Mouse (Mus musculus) lung, embryonic 16.5 days (tissue): ENCODE results near the gene Ppp1r9b. TPM values are rescaled to one million over a fixed set of nuclear protein-coding genes. Genes with fewer than 3 reads are reported as not detected.

Experiments
- ATAC-seq: fragments of 200-750 bp; cut with Nextera tagmentation; 2 replicates; pipeline ENCODE4 v1.8.0; 2017; ENCODE audit warnings: low read depth, mild to moderate bottlenecking, moderate library complexity
- H3K27ac ChIP-seq: fragments of 300-500 bp; sonication (generic); 2 replicates; pipeline ENCODE4 v1.5.1; 2014; ENCODE audit warnings: mild to moderate bottlenecking, control low read depth, low read length
- H3K27me3 ChIP-seq: fragments of 300-500 bp; sonication (generic); 2 replicates; pipeline ENCODE4 v1.6.1; 2014; ENCODE audit warnings: low read depth, low read length, mixed read lengths; ENCODE audit not compliant: control insufficient read depth, insufficient read depth
- H3K36me3 ChIP-seq: fragments of 300-500 bp; sonication (generic); 2 replicates; pipeline ENCODE4 v1.6.1; 2014; ENCODE audit warnings: low read length; ENCODE audit not compliant: control insufficient read depth, insufficient read depth
- H3K4me1 ChIP-seq: fragments of 300-500 bp; sonication (generic); replicated peaks from 2 replicates; pipeline ENCODE4 v1.6.1; 2014; ENCODE audit warnings: low read length, mixed read lengths; ENCODE audit not compliant: control insufficient read depth, insufficient read depth
- H3K4me2 ChIP-seq: fragments of 300-500 bp; sonication (generic); 2 replicates; pipeline ENCODE4 v1.6.1; 2014; ENCODE audit warnings: low read depth, low read length, control low read depth
- H3K4me3 ChIP-seq: fragments of 300-500 bp; sonication (generic); 2 replicates; pipeline ENCODE4 v1.5.1; 2014; ENCODE audit warnings: mild to moderate bottlenecking, low read length, control low read depth
- H3K9ac ChIP-seq: fragments of 300-500 bp; sonication (generic); 2 replicates; pipeline ENCODE4 v1.6.1; 2014; ENCODE audit warnings: low read length, control low read depth
- H3K9me3 ChIP-seq: fragments of 300-500 bp; sonication (generic); 2 replicates; pipeline ENCODE4 v1.6.1; 2016; ENCODE audit warnings: low read length; ENCODE audit not compliant: control insufficient read depth
- WGBS: fragments of 180-500 bp; shearing (Covaris S2); extraction: QIAGEN DNeasy Blood & Tissue Kit; methylation state at CpG from one replicate; pipeline ENCODE4 v1.1.7; 2014; 5-methylcytosine and 5-hydroxymethylcytosine counted together
- polyA plus RNA-seq: library from polyadenylated mRNA; unstranded; fragments of >200 nt; fragmentation: Nextera tagmentation; extraction: Ambion mirVana; gene quantifications from 2 replicates; pipeline ENCODE4 v1.2.1, GENCODE M21; 2015

Gene Ppp1r9b
- polyA plus RNA-seq, 1 experiment from 2014 or later = 8.3 TPM

DNA sequence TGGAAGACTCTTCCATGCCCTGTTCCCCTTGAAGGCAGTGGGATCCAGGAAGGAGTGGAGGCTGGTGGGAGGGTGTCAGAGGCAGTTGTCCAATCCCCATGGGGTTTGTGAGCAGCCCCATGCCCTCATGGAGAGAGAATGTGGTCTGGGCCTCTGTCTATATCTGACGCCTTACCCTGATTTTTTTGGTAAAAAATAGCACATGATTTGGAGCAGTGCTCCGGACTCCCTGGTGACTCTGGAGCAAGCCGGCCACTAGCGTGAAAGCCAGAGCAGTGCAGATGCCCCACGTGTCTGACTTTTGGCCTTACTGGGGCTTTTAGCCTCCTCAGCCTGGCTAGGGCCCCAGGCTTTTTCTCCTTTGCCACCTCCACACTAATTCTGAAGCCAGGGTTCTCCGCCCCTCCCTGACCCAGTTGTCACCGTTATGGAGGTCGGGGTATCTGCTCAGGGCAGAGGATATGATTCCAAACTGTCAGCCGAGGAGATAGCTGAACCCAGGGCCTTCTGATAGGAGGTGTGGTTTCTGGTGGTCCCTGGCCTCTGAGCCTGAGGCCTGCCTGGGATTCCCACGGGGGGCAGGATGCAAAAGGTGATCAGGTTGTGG is 3.5 kb downstream of the Ppp1r9b start:
- Histone ChIP-seq H3K36me3 (peaks cover 18% of the 10 kb centered on the region), H3K9me3 (no peaks in the 10 kb centered on the region), H3K4me1 (peaks cover 45% of the 10 kb centered on the region), H3K27ac (peak overlapping the region; percentile 41; the same call in 1 of the 2 replicates), H3K4me2 (peak overlapping the region; percentile 96), H3K27me3 (no peaks in the 10 kb centered on the region), H3K4me3 (peak overlapping the region; percentile 89), H3K9ac (peak overlapping the region; percentile 93)
- no peak for ATAC-seq
- WGBS = 36% methylated on average over 10 of the region's 10 CpGs

DNA sequence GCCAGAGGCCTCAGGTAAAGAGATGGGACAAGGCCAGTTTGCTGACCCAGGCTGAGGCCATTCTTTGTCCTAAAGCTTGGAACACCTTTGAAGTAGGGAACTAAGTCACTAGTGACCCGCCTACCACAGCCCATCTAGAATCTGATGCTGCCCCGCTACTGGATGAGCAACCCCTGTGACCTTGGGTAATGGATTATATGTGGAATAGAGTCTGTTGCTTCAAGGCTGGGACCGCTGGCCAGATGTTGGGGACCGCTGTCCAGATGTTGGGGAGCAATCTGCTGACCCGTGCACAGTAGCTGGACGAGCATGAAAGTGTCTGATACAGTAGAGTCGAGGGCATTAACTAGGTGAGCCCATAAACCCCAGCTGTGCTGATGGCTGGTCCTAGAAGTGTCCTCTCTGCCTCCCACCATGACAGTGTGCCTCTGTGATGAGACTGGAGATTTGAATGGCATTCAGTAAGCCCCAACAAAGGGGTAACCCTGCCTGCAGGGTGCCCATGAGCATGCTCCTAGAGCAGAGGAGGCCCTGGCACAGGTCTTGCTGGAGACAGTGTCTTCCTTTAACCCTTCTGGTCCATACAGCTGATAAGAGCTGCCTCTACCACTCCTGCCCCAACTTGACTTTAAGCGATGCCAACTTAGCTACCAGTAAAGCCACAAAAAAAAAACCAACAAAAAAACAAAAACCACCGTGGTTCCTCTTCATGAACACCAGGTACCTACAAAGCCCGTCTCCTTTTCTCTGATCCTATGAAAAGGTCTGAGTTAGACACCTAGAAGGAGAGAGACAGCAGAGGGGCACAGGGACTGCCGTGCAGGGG is 4.3 kb downstream of the Ppp1r9b start:
- no peak overlapping the region for H3K27ac ChIP-seq
- peaks cover 18% of the 10 kb centered on the region for H3K36me3 ChIP-seq
- H3K4me1 ChIP-seq = peaks cover 41% of the 10 kb centered on the region
- H3K4me3 ChIP-seq = peak overlapping the region; percentile 89
- H3K27me3 ChIP-seq = no peaks in the 10 kb centered on the region
- 74% methylated on average over 11 of the region's 11 CpGs for WGBS
- H3K9me3 ChIP-seq = no peaks in the 10 kb centered on the region
- H3K4me2 ChIP-seq = peak overlapping the region; percentile 96
- H3K9ac ChIP-seq = peak overlapping the region; percentile 93
- ATAC-seq = no peak

DNA sequence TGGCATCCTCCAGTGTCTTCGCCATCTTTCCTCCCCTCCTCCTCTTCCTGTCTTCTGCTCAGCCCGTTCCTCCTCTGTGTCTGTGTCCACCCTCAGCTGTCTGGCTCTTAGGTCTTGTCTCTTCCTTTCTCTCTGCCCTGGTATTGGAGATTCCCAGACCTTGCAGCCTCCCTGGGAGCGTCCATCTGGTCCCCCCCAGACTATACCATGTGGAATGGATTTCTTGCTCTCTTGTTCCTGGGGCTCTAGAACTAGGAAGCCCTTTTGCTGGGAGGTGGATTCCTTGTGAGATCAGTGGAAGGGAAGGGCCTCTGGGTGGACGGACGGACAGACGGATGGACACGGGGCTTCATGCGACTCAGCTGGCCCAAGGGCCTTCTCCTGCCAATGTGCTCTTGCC is 5.3 kb downstream of the Ppp1r9b start:
- peaks cover 21% of the 10 kb centered on the region for H3K36me3 ChIP-seq
- H3K9ac ChIP-seq = no peak overlapping the region
- 81% methylated on average over 8 of the region's 8 CpGs for WGBS
- H3K4me2 ChIP-seq = no peak overlapping the region
- no peaks in the 10 kb centered on the region for H3K9me3 ChIP-seq
- H3K4me1 ChIP-seq = peaks cover 44% of the 10 kb centered on the region
- H3K27ac ChIP-seq = no peak overlapping the region
- no peaks in the 10 kb centered on the region for H3K27me3 ChIP-seq
- no peak for ATAC-seq
- no peak overlapping the region for H3K4me3 ChIP-seq

DNA sequence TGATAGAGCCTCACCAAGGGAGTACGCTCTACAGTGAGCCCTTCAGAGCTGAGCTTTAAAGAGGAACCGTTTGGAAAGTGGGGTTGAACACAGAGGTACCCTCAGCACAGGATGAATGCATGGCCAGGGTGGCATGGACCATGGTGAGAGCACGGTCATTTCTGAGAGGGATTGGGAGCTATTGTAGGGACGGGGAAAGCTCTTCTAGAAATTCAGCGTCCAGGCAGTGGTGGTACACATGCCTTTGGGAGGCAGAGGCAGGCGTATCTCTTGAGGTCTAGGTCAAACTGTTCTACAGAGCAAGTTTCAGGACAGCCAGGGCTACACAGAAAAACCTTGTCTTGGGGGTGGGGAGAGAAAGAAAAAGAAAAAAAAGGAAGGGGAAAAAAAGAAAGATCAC is 6.1 kb downstream of the Ppp1r9b start:
- ATAC-seq = no peak
- no peak overlapping the region for H3K4me2 ChIP-seq
- 90% methylated on average over 6 of the region's 6 CpGs for WGBS
- H3K27ac ChIP-seq = no peak overlapping the region
- H3K9me3 ChIP-seq = no peaks in the 10 kb centered on the region
- H3K4me1 ChIP-seq = peaks cover 45% of the 10 kb centered on the region
- H3K9ac ChIP-seq = no peak overlapping the region
- H3K4me3 ChIP-seq = no peak overlapping the region
- H3K27me3 ChIP-seq = no peaks in the 10 kb centered on the region
- peaks cover 28% of the 10 kb centered on the region for H3K36me3 ChIP-seq

DNA sequence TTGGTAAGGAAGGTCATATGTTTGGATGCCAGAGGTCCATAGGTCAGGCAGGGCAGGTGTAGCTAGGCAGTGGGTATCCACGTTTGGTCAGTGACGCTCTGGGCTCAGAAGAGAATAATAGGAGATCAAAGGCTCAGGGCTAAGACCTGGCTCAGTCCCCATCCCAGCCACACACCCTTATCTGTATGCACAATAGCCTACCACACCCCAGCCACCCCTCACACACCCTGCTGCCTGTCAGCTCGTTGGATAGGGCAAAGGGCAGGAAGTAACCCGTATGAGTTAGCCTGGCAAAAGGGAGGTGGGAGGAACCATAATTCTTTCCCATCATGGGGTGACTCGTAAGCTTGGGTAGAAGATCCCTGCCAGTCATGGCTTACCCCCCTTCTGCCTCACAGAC is 6.8 kb downstream of the Ppp1r9b start:
- no peak overlapping the region for H3K27ac ChIP-seq
- H3K9me3 ChIP-seq = no peaks in the 10 kb centered on the region
- H3K4me1 ChIP-seq = peaks cover 42% of the 10 kb centered on the region
- no peak overlapping the region for H3K9ac ChIP-seq
- H3K4me3 ChIP-seq = no peak overlapping the region
- H3K27me3 ChIP-seq = no peaks in the 10 kb centered on the region
- 47% methylated on average over 5 of the region's 5 CpGs for WGBS
- H3K4me2 ChIP-seq = no peak overlapping the region
- ATAC-seq = no peak
- peaks cover 34% of the 10 kb centered on the region for H3K36me3 ChIP-seq

DNA sequence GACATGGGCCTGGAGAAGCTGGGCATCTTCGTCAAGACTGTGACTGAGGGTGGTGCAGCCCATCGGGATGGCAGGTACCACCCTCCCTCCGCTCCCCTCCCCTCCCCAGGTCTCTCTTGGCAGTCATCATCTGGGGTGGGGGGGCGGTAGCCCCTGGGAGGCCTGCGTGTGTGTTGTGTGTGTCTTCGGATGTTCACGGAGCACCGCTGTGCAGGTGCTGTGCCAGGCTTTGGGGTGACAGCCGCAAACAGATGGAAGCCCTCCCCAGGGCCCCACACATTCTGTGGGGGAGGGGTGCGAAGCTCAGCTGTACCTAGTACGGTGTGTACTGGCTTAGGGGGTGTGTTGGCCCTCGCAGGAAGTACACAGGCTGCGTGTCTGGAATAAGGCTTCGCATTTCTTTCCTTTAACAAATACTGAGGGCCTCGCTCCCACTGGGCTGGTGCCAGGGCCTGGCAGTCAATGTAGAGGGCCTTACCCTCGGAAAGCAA is 7.3 kb downstream of the Ppp1r9b start:
- no peaks in the 10 kb centered on the region for H3K9me3 ChIP-seq
- H3K4me3 ChIP-seq = no peak overlapping the region
- H3K4me1 ChIP-seq = peaks cover 38% of the 10 kb centered on the region
- H3K27me3 ChIP-seq = no peaks in the 10 kb centered on the region
- no peak overlapping the region for H3K27ac ChIP-seq
- no peak overlapping the region for H3K4me2 ChIP-seq
- no peak for ATAC-seq
- H3K36me3 ChIP-seq = peaks cover 36% of the 10 kb centered on the region
- no peak overlapping the region for H3K9ac ChIP-seq
- 66% methylated on average over 16 of the region's 16 CpGs for WGBS

DNA sequence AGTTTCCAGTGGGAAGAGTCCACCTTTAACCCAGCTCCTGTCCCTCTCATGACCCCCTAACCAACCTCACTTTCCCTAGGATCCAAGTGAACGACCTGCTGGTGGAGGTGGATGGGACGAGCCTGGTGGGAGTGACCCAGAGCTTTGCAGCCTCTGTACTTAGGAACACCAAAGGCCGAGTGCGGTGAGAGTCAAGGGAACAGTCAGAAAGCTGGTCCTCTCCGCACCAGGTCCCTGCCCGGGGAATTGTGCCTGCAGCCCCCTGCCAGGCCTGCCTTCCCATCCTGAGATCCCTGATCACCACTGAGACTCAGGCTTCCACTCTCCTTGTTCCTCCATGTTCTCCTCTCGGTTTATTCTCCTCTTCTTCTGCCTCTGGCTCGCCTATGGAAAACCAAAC is 9.3 kb downstream of the Ppp1r9b start:
- H3K27me3 ChIP-seq = no peaks in the 10 kb centered on the region
- WGBS = 71% methylated on average over 8 of the region's 8 CpGs
- H3K4me1 ChIP-seq = peaks cover 18% of the 10 kb centered on the region
- H3K27ac ChIP-seq = peak overlapping the region; percentile 76
- no peak overlapping the region for H3K9ac ChIP-seq
- H3K4me3 ChIP-seq = no peak overlapping the region
- no peak overlapping the region for H3K4me2 ChIP-seq
- no peaks in the 10 kb centered on the region for H3K9me3 ChIP-seq
- peaks cover 39% of the 10 kb centered on the region for H3K36me3 ChIP-seq
- ATAC-seq = no peak

DNA sequence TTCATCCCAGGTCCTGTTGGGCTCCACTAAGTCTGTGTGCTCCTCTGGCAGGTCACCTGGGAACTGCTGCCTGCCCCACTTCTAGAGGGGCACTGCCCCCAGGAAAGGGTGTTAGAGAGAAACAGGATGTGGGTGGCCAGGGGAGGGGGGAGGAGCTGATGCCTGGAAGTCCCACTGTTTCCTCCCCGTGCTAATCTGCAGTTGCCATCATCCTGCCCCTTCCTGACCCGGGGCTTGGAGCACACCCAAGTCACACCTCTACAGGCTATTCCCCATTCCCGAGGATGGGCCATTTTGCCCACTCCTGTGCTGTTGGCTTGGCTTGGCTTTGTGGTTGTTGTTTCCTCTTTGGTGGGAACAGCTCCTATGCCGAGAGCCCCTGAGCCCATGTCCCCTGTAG is 9.7 kb downstream of the Ppp1r9b start:
- Histone ChIP-seq H3K9me3 (no peaks in the 10 kb centered on the region), H3K9ac (no peak overlapping the region), H3K27me3 (no peaks in the 10 kb centered on the region), H3K4me3 (no peak overlapping the region), H3K4me1 (peaks cover 13% of the 10 kb centered on the region), H3K27ac (peak overlapping the region; percentile 76), H3K36me3 (peaks cover 42% of the 10 kb centered on the region), H3K4me2 (no peak overlapping the region; the same call in 1 of the 2 replicates)
- 19% methylated on average over 4 of the region's 4 CpGs for WGBS
- peak; percentile 33 for ATAC-seq

DNA sequence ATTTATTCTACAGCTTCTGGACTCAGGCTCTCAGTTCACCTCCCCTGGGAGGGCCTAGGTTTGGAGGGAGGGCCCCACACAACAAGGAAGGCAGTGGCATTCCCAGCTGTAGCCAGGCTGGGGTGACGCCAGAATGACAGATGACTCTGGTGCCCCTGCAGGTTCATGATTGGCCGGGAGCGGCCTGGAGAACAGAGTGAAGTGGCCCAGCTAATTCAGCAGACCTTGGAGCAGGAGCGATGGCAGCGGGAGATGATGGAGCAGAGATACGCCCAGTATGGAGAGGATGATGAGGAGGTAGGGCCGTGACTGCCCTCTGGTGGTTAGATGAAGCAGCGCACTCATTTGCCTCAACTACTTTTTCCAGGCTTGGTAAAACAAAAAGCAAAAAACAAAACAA is 10.2 kb downstream of the Ppp1r9b start:
- H3K4me3 ChIP-seq = no peak overlapping the region
- H3K36me3 ChIP-seq = peaks cover 42% of the 10 kb centered on the region
- peak; percentile 59 for ATAC-seq
- peak overlapping the region; percentile 40 for H3K27ac ChIP-seq
- H3K9ac ChIP-seq = no peak overlapping the region
- peak overlapping the region; percentile 11; the same call in 1 of the 2 replicates for H3K4me2 ChIP-seq
- H3K9me3 ChIP-seq = no peaks in the 10 kb centered on the region
- H3K4me1 ChIP-seq = peaks cover 10% of the 10 kb centered on the region
- no peaks in the 10 kb centered on the region for H3K27me3 ChIP-seq
- 1% methylated on average over 8 of the region's 8 CpGs for WGBS
